14 mouse cellular contexts compared by ENCODE assay signal in genomic region chr5:101661561-101662211, GRCm38 (mm10). TPM values are rescaled to one million over a fixed set of nuclear protein-coding genes. Genes with fewer than 3 reads are reported as not detected.
A peak's percentile ranks its signal among the peaks of the same experiment; 100 is the strongest.
DNase-seq lines count a peak whose midpoint lies in the region; ATAC-seq and TF ChIP-seq lines count a peak whose summit lies in the region.
"Had no signal": no experiment of that assay in that cellular context is flagged by ENCODE, and none has a peak within 500 bp of the region (broad histone marks: within the 10 kb centered on the region; RNA-seq: fewer than 3 reads in every experiment).

No protein-coding gene starts in this region.

- ATAC-seq in lung, embryonic 14.5 days (ENCODE audit: insufficient read depth): no peak
- no peak for ATAC-seq in midbrain, embryonic 13.5 days
- no peak for ATAC-seq in stomach, embryonic 16.5 days (ENCODE audit: insufficient read depth, low FRiP score)
- ATAC-seq in erythroid progenitor cell, adult 5-6 weeks (replicated peaks; ENCODE audit: low FRiP score, poor library complexity, severe bottlenecking): no peak
- ATAC-seq: forebrain, embryonic 13.5 days had no signal

- 9% methylated on average over 25 of the region's 25 CpGs for WGBS in lung, embryonic 14.5 days
- 2% methylated on average over 25 of the region's 25 CpGs for WGBS in midbrain, embryonic 13.5 days
- WGBS in stomach, embryonic 16.5 days: 11% methylated on average over 25 of the region's 25 CpGs

- no peaks in the 10 kb centered on the region for H3K9me3 ChIP-seq in lung, embryonic 14.5 days (ENCODE audit: low read depth, low read length)
- no peaks in the 10 kb centered on the region for H3K9me3 ChIP-seq in midbrain, embryonic 13.5 days
- H3K9me3 ChIP-seq in stomach, embryonic 16.5 days (replicated peaks; ENCODE audit: control insufficient read depth, low read length): no peaks in the 10 kb centered on the region
- H3K9me3 ChIP-seq: forebrain, embryonic 13.5 days; liver, embryonic 13.5 days had no signal

- no peak overlapping the region for H3K4me3 ChIP-seq in lung, embryonic 14.5 days (ENCODE audit: low read depth, low read length)
- peak overlapping the region; percentile 44 for H3K4me3 ChIP-seq in midbrain, embryonic 13.5 days (replicated peaks)
- H3K4me3 ChIP-seq in stomach, embryonic 16.5 days (replicated peaks; ENCODE audit: low read length): peak overlapping the region; percentile 50
- no peak overlapping the region for H3K4me3 ChIP-seq in gastrocnemius, adult 2 months
- H3K4me3 ChIP-seq: forebrain, embryonic 13.5 days; liver, embryonic 13.5 days had no signal

- peaks cover 93% of the 10 kb centered on the region for H3K27me3 ChIP-seq in lung, embryonic 14.5 days (ENCODE audit: insufficient read depth, low read length)
- H3K27me3 ChIP-seq in midbrain, embryonic 13.5 days: peaks cover 92% of the 10 kb centered on the region
- H3K27me3 ChIP-seq in stomach, embryonic 16.5 days (ENCODE audit: control insufficient read depth, insufficient read depth, low read length): peaks cover 78% of the 10 kb centered on the region

- no peak overlapping the region for H3K4me2 ChIP-seq in lung, embryonic 14.5 days
- peak overlapping the region; percentile 25; the same call in 1 of the 2 replicates for H3K4me2 ChIP-seq in midbrain, embryonic 13.5 days (replicated peaks)
- H3K4me2 ChIP-seq in stomach, embryonic 16.5 days (ENCODE audit: low read depth, low read length): 0 out of 2 replicates have a peak overlapping the region, but pooled peaks have one; percentile 24
- H3K4me2 ChIP-seq: forebrain, embryonic 13.5 days; liver, embryonic 13.5 days had no signal

- no peaks in the 10 kb centered on the region for H3K36me3 ChIP-seq in lung, embryonic 14.5 days (ENCODE audit: insufficient read depth)
- H3K36me3 ChIP-seq in midbrain, embryonic 13.5 days: no peaks in the 10 kb centered on the region
- H3K36me3 ChIP-seq in stomach, embryonic 16.5 days (ENCODE audit: control insufficient read depth, insufficient read depth, low read length): no peaks in the 10 kb centered on the region
- H3K36me3 ChIP-seq: liver, embryonic 13.5 days had no signal

- 0 out of 2 replicates have a peak, but pooled peaks cover 3% of the 10 kb centered on the region for H3K4me1 ChIP-seq in lung, embryonic 14.5 days (ENCODE audit: insufficient read depth)
- H3K4me1 ChIP-seq in midbrain, embryonic 13.5 days (replicated peaks): peaks cover 38% of the 10 kb centered on the region
- peaks cover 19% of the 10 kb centered on the region for H3K4me1 ChIP-seq in stomach, embryonic 16.5 days (ENCODE audit: control insufficient read depth, insufficient read depth, low read length)

- no peak for TF ChIP-seq CTCF in lung, embryonic 14.5 days (IDR thresholded peaks at IDR 0.05; ENCODE audit: low read depth)
- no peak for TF ChIP-seq CTCF in gastrocnemius, adult 2 months (IDR thresholded peaks at IDR 0.05)

- no peak overlapping the region for H3K9ac ChIP-seq in lung, embryonic 14.5 days
- H3K9ac ChIP-seq in midbrain, embryonic 13.5 days (replicated peaks): no peak overlapping the region
- H3K9ac ChIP-seq in stomach, embryonic 16.5 days (ENCODE audit: low read length): peak overlapping the region; percentile 11; the same call in 1 of the 2 replicates
- H3K9ac ChIP-seq: forebrain, embryonic 13.5 days; liver, embryonic 13.5 days had no signal

- H3K27ac ChIP-seq in lung, embryonic 14.5 days (ENCODE audit: low read depth): no peak overlapping the region
- H3K27ac ChIP-seq in midbrain, embryonic 13.5 days: no peak overlapping the region
- H3K27ac ChIP-seq in stomach, embryonic 16.5 days (ENCODE audit: low read length): no peak overlapping the region
- no peak overlapping the region for H3K27ac ChIP-seq in gastrocnemius, adult 2 months
- H3K27ac ChIP-seq: forebrain, embryonic 13.5 days; kidney, postnatal 0 days; liver, embryonic 13.5 days had no signal

- peak; percentile 58 for DNase-seq in embryo, embryonic 10.5 days (ENCODE audit: low spot score)
- DNase-seq in embryo, embryonic 10 days (ENCODE audit: low spot score): no peak
- peak; percentile 15 for DNase-seq in lung, embryonic 14.5 days
- no peak for DNase-seq in lung, postnatal 4 days
- no peak for DNase-seq in gastrocnemius, adult 2 months
- DNase-seq: adrenal gland, postnatal 36 days; gastrocnemius, postnatal 14 days; liver, embryonic 13.5 days; lung, postnatal 36 days had no signal

- intact Hi-C loops in gastrocnemius, adult 2 months (cut with DNase I): no loop called here

RNA-seq across cellular contexts. Expression of gene Nkx6-1, which starts 3.1 kb away (rescaled TPM):
- polyA plus RNA-seq in lung, embryonic 14.5 days (2014; fragmentation: Nextera tagmentation; extraction: Ambion mirVana): 0.08 and 0.16 TPM in 2 replicates
- polyA plus RNA-seq in midbrain, embryonic 13.5 days (2015; fragmentation: Nextera tagmentation; extraction: Ambion mirVana): 2.2 and 3.5 TPM in 2 replicates
- polyA plus RNA-seq in stomach, embryonic 16.5 days (2015; fragmentation: Nextera tagmentation; extraction: Ambion mirVana): 2.7 TPM in 2 replicates
- total RNA-seq in gastrocnemius, adult 2 months (2021): not detected
- not detected in 2 replicates for total RNA-seq in erythroid progenitor cell, adult 5-6 weeks (2015; ENCODE audit: low replicate concordance)
- not detected in 2 replicates for total RNA-seq in erythroid progenitor cell, adult 5-6 weeks (2017; ENCODE audit: low replicate concordance)
- total RNA-seq: adrenal gland, postnatal 36 days; gastrocnemius, postnatal 14 days had no signal

Comparison
In these comparisons a context has a peak if more than half of its experiments do, and no peak if none do; other contexts are left out.
1. DNase-seq: peak in embryo, embryonic 10.5 days (single experiment) and lung, embryonic 14.5 days (single experiment); none in embryo, embryonic 10 days (single experiment), lung, postnatal 4 days (0 of 2) and gastrocnemius, adult 2 months (single experiment).
2. H3K4me3 ChIP-seq: peak in midbrain, embryonic 13.5 days (single experiment) and stomach, embryonic 16.5 days (single experiment); none in lung, embryonic 14.5 days (single experiment) and gastrocnemius, adult 2 months (single experiment).